Mouse (Mus musculus) frontal cortex, adult (tissue): ENCODE data around the gene Ddx54.

Experiments used
- ATAC-seq: cut with Nextera tagmentation; 2 replicates; pipeline ENCODE4 v1.9.2; 2017; ENCODE audit warnings: mild to moderate bottlenecking, moderate library complexity, mixed read lengths; ENCODE audit not compliant: low TSS enrichment

Gene Ddx54

GRCm38 (mm10) chr5:120579898-120580626, 32.5 kb upstream of the Ddx54 start:
- no peak for ATAC-seq

GRCm38 (mm10) chr5:120582002-120582401, 30.5 kb upstream of the Ddx54 start:
- no peak for ATAC-seq

- no peak for ATAC-seq
Measured at GRCm38 (mm10) chr5:120583511-120583910, 29.0 kb upstream of the Ddx54 start.

DNA sequence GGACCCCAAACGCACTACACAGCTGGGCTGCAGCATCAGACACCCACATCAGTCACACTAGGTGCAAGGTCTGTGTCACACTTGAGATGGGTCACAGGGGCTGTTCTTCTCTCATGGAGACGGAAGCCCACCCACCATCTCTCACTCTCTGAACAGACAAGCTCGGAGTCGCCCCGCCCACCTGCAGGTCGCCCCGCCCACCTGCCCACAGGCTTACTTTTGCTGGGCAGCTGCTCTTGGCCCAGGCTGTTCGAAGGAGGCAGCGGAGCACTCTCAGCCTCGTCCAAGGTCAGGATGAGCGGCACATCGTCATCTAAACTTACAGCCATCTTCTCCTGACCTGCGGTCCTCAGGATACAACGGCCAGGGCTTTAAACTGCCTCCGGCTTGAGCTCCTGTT, 27.6 kb upstream of the Ddx54 start:
- ATAC-seq, result no peak

DNA sequence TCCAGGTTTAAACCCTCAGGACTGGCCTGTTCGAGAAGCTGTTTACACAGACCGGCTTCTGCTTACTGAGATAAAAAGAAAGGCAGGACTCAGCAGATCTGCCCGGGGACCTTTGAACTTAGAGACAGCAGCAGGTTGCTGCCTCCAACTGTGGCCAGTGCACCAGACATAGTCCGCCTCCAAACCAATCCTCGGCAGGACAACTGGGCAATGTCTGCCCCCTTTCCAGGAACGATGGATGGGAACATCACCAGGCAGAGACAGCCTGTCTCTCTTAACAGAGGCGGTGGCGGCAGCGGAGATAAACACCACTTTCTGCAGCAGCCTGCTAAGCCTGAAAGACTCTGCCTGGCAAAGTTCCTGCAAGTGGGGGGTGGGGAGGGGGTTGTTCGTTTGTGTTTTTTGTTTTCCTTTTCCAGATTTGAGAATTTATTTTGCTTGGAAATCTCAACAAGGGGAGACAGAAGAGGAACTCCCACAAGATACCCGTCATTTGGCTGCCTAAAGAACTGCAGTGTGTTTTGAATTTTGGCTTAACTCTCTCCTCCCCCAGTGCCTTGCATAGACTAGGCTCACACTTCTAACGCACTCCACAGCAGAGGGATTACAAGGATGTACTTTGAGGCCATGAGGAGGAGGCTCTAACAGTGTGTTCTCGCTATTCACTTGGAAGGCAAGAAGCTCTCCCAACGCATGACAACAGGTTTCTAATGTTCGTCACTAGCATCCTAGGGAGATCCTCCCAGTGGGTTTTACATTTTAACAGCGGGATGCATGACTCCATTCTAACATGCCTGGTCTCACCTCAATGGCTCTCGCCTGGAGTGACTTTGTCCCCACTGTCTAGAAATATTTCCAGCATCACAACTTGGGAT, 25.6 kb upstream of the Ddx54 start:
- ATAC-seq, result peak; percentile 66

- ATAC-seq, result no peak
Measured at GRCm38 (mm10) chr5:120587616-120587926, 25.0 kb upstream of the Ddx54 start.

GRCm38 (mm10) chr5:120587940-120588568, 24.5 kb upstream of the Ddx54 start:
- no peak for ATAC-seq

GRCm38 (mm10) chr5:120588569-120589094, 23.9 kb upstream of the Ddx54 start, which contains the start of the genes Tpcn1 and Iqcd:
TSS of gene Tpcn1 (minus strand) at chr5:120588673.
TSS of gene Iqcd (plus strand) at chr5:120589016.
- ATAC-seq, result peak; percentile 94

- no peak for ATAC-seq
Measured at GRCm38 (mm10) chr5:120590356-120591010, 22.1 kb upstream of the Ddx54 start.

GRCm38 (mm10) chr5:120592141-120592540, 20.4 kb upstream of the Ddx54 start:
- no peak for ATAC-seq

- ATAC-seq, result no peak
Measured at GRCm38 (mm10) chr5:120594485-120594884, 18.1 kb upstream of the Ddx54 start.

DNA sequence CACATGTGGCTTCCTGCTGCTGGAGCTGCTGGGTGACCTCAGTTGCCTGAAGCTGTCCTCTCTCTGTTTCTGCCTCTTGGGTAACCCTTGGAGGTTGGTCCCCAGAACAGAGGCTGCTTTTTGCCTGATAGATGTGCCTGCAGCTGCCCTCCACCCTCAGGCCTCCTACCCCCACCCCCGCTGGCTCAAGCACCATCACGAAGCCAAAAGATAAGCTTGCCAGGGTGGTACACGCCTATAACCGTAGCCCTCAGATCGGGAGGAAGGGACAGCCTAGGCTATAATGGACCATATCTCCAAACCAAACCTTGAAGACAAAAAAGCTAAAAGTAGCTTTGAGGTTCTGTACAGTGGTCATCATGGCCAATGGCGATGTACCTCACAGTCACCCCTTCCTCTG, 12.9 kb upstream of the Ddx54 start:
- ATAC-seq, result no peak

GRCm38 (mm10) chr5:120600946-120601668, 11.4 kb upstream of the Ddx54 start:
- ATAC-seq, result no peak

GRCm38 (mm10) chr5:120602210-120602609, 10.3 kb upstream of the Ddx54 start:
- no peak for ATAC-seq

DNA sequence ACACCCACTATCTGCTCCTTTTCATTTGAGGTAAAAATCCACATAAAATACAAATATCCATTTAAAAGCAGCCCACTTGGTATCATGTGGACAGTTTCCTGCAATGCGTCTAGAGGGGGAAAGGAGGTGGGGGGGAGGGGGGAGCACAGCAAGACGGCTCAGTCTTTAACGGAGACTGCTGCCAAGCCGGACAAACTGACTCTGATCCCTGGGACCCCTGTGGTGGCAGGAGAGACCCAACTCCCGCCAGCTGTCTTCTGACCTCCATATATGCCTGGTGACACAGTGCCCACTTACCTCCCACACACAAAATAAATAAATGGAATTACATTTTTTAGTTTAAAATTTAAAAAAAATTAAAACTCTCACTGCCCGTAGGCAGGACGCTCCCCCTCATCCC, 9.0 kb upstream of the Ddx54 start:
- no peak for ATAC-seq

DNA sequence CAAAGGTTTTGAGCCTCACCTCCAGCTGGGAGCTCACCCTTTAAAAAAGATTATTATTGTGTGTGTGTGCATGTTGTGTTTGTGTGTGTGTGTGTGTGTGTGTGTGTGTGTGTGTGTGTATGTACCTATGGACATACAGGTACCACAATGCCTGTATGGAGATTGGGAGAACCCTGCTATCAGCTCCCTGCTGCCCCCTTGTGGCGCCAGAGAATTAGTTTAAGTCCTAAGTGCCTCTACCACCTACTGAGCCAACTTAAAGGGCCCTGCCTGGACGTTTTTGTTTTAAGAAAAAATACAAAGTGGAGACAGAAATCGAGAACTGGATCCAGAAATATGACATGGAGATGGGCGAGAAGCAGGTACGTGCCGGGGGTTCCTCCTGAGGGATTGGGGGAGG, 7.7 kb upstream of the Ddx54 start:
- ATAC-seq, result peak; percentile 64

DNA sequence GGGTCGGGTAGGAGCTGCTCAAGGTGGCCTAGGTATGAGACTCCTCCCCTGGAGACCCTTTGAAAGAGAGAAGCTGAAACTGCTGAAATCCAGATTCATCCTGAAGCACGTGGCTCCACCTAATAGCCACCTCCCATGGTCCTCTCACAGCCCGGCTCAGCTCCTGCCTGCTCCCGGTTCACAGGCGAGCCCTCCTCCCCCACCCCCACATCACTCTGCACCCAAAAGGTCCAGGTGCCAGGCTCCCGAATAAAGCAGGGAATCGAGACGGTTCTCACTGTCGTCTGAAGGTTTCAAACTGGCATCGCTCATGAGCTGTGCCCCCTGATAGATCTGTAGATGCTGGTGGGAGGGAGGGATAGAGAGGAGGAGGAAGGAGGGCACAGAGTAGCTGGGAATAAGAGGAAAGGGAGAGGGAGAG, 7.3 kb upstream of the Ddx54 start:
- peak; percentile 25; the same call in 1 of the 2 replicates for ATAC-seq

- peak; percentile 79 for ATAC-seq
Measured at GRCm38 (mm10) chr5:120605688-120606087, 6.9 kb upstream of the Ddx54 start.

GRCm38 (mm10) chr5:120606590-120607200, 5.8 kb upstream of the Ddx54 start:
- peak; percentile 19; the same call in 1 of the 2 replicates for ATAC-seq

- ATAC-seq, result no peak
Measured at GRCm38 (mm10) chr5:120607335-120607734, 5.2 kb upstream of the Ddx54 start.
